Mouse (Mus musculus) neural tube, embryonic 11.5 days (tissue): ENCODE results near the gene Zfp933. TPM values are rescaled to one million over a fixed set of nuclear protein-coding genes. Genes with fewer than 3 reads are reported as not detected.

Source experiments
- ATAC-seq: fragments of 200-750 bp; cut with Nextera tagmentation; 2 replicates; pipeline ENCODE4 v1.8.0; 2017; ENCODE audit warnings: moderate number of reproducible peaks, mild to moderate bottlenecking, moderate TSS enrichment, moderate library complexity; ENCODE audit not compliant: insufficient read depth, low FRiP score, low TSS enrichment
- DNase-seq: peaks from one replicate; pipeline ENCODE4 v3.0.0-alpha.2; 2015; ENCODE audit warnings: low spot score
- H3K27ac ChIP-seq: fragments of 300-500 bp; sonication (generic); 2 replicates; pipeline ENCODE4 v1.5.1; 2014; ENCODE audit warnings: low read depth, mild to moderate bottlenecking, low read length
- H3K27me3 ChIP-seq: fragments of 300-500 bp; sonication (generic); 2 replicates; pipeline ENCODE4 v1.6.1; 2014; ENCODE audit warnings: mild to moderate bottlenecking, low read length, mixed read lengths; ENCODE audit not compliant: control insufficient read depth, insufficient read depth
- H3K36me3 ChIP-seq: fragments of 300-500 bp; sonication (generic); 2 replicates; pipeline ENCODE4 v1.6.1; 2014; ENCODE audit warnings: mild to moderate bottlenecking, low read length, moderate library complexity, mixed read lengths; ENCODE audit not compliant: control insufficient read depth, insufficient read depth
- H3K4me1 ChIP-seq: fragments of 300-500 bp; sonication (generic); 2 replicates; pipeline ENCODE4 v1.6.1; 2014; ENCODE audit warnings: low read length, mixed read lengths; ENCODE audit not compliant: control insufficient read depth, insufficient read depth
- H3K4me2 ChIP-seq: fragments of 300-500 bp; sonication (generic); 2 replicates; pipeline ENCODE4 v1.6.1; 2014; ENCODE audit warnings: low read depth, mild to moderate bottlenecking, moderate library complexity
- H3K4me3 ChIP-seq: fragments of 300-500 bp; sonication (generic); 2 replicates; pipeline ENCODE4 v1.5.1; 2014; ENCODE audit warnings: low read depth, low read length
- H3K9ac ChIP-seq: fragments of 300-500 bp; sonication (generic); 2 replicates; pipeline ENCODE4 v1.6.1; 2014; ENCODE audit warnings: mild to moderate bottlenecking, low read length
- H3K9me3 ChIP-seq: fragments of 300-500 bp; sonication (generic); 2 replicates; pipeline ENCODE4 v1.6.1; 2016; ENCODE audit warnings: low read length; ENCODE audit not compliant: control insufficient read depth
- WGBS: fragments of 180-500 bp; shearing (Covaris S2); extraction: QIAGEN DNeasy Blood & Tissue Kit; methylation state at CpG from one replicate; pipeline ENCODE4 v1.1.7; 2014; 5-methylcytosine and 5-hydroxymethylcytosine counted together
- polyA plus RNA-seq: library from polyadenylated mRNA; unstranded; fragments of >200 nt; fragmentation: Nextera tagmentation; extraction: Ambion mirVana; gene quantifications from 2 replicates; pipeline ENCODE4 v1.2.1, GENCODE M21; 2014

Gene Zfp933
- polyA plus RNA-seq, 1 experiment from 2014 or later, result 5.8 TPM

- Histone ChIP-seq H3K27ac (no peak overlapping the region), H3K9me3 (no peaks in the 10 kb centered on the region), H3K4me2 (no peak overlapping the region), H3K36me3 (peaks cover 43% of the 10 kb centered on the region), H3K4me3 (no peak overlapping the region), H3K27me3 (no peaks in the 10 kb centered on the region), H3K4me1 (no peaks in the 10 kb centered on the region), H3K9ac (no peak overlapping the region)
- ATAC-seq (no peak), DNase-seq (no peak)
- WGBS, result 96% methylated on average over 3 of the region's 3 CpGs
These were observed 36.0 kb upstream of the Zfp933 start for GRCm38 (mm10) chr4:147884138-147884537.

- ATAC-seq, result no peak
- DNase-seq, result no peak
- Histone ChIP-seq H3K4me1 (no peaks in the 10 kb centered on the region), H3K27me3 (no peaks in the 10 kb centered on the region), H3K4me3 (no peak overlapping the region), H3K27ac (no peak overlapping the region), H3K9ac (no peak overlapping the region), H3K4me2 (no peak overlapping the region), H3K9me3 (no peaks in the 10 kb centered on the region), H3K36me3 (peaks cover 45% of the 10 kb centered on the region)
- WGBS, result 80% methylated on average over 6 of the region's 6 CpGs
These were observed 34.9 kb upstream of the Zfp933 start for GRCm38 (mm10) chr4:147883041-147883440.

GRCm38 (mm10) chr4:147881792-147882191, 33.6 kb upstream of the Zfp933 start:
- Histone ChIP-seq H3K4me1 (no peaks in the 10 kb centered on the region), H3K27ac (no peak overlapping the region), H3K9ac (no peak overlapping the region), H3K4me2 (no peak overlapping the region), H3K36me3 (peaks cover 35% of the 10 kb centered on the region), H3K27me3 (no peaks in the 10 kb centered on the region), H3K4me3 (no peak overlapping the region), H3K9me3 (no peaks in the 10 kb centered on the region)
- ATAC-seq (no peak), DNase-seq (no peak)
- WGBS, result 92% methylated on average over 7 of the region's 7 CpGs

GRCm38 (mm10) chr4:147879865-147880264, 31.7 kb upstream of the Zfp933 start:
- no peak overlapping the region for H3K4me2 ChIP-seq
- no peaks in the 10 kb centered on the region for H3K27me3 ChIP-seq
- no peaks in the 10 kb centered on the region for H3K4me1 ChIP-seq
- ATAC-seq (no peak), DNase-seq (no peak)
- H3K36me3 ChIP-seq, result peaks cover 33% of the 10 kb centered on the region
- no peak overlapping the region for H3K27ac ChIP-seq
- no peak overlapping the region for H3K9ac ChIP-seq
- no peak overlapping the region for H3K4me3 ChIP-seq
- no peaks in the 10 kb centered on the region for H3K9me3 ChIP-seq
- WGBS, result 59% methylated on average over 5 of the region's 5 CpGs

- Histone ChIP-seq H3K9ac (no peak overlapping the region), H3K9me3 (no peaks in the 10 kb centered on the region), H3K4me2 (no peak overlapping the region), H3K4me1 (no peaks in the 10 kb centered on the region), H3K36me3 (peaks cover 33% of the 10 kb centered on the region), H3K27ac (no peak overlapping the region), H3K4me3 (no peak overlapping the region), H3K27me3 (no peaks in the 10 kb centered on the region)
- DNase-seq (no peak), ATAC-seq (no peak)
- WGBS, result 75% methylated on average over 2 of the region's 2 CpGs
These were observed 31.3 kb upstream of the Zfp933 start for GRCm38 (mm10) chr4:147879456-147879855.

- Histone ChIP-seq H3K4me3 (no peak overlapping the region), H3K36me3 (peaks cover 33% of the 10 kb centered on the region), H3K27ac (no peak overlapping the region), H3K9ac (no peak overlapping the region), H3K9me3 (no peaks in the 10 kb centered on the region), H3K4me1 (no peaks in the 10 kb centered on the region), H3K27me3 (no peaks in the 10 kb centered on the region), H3K4me2 (no peak overlapping the region)
- 92% methylated on average over 9 of the region's 9 CpGs for WGBS
- ATAC-seq (no peak), DNase-seq (no peak)
These were observed 30.4 kb upstream of the Zfp933 start for GRCm38 (mm10) chr4:147878537-147878936.

GRCm38 (mm10) chr4:147875852-147876575, 27.8 kb upstream of the Zfp933 start:
- 99% methylated on average over 4 of the region's 4 CpGs for WGBS
- H3K27me3 ChIP-seq, result no peaks in the 10 kb centered on the region
- H3K4me1 ChIP-seq, result no peaks in the 10 kb centered on the region
- ATAC-seq (no peak), DNase-seq (no peak)
- no peak overlapping the region for H3K27ac ChIP-seq
- no peak overlapping the region for H3K4me3 ChIP-seq
- no peak overlapping the region for H3K4me2 ChIP-seq
- H3K9me3 ChIP-seq, result no peaks in the 10 kb centered on the region
- H3K9ac ChIP-seq, result no peak overlapping the region
- peaks cover 20% of the 10 kb centered on the region for H3K36me3 ChIP-seq

GRCm38 (mm10) chr4:147869238-147869637, 21.1 kb upstream of the Zfp933 start:
- H3K36me3 ChIP-seq, result peaks cover 7% of the 10 kb centered on the region
- H3K4me3 ChIP-seq, result peak overlapping the region; percentile 92
- H3K27ac ChIP-seq, result no peak overlapping the region
- no peaks in the 10 kb centered on the region for H3K27me3 ChIP-seq
- 16% methylated on average over 5 of the region's 5 CpGs for WGBS
- no peak for DNase-seq
- ATAC-seq, result no peak
- peaks cover 14% of the 10 kb centered on the region for H3K4me1 ChIP-seq
- no peaks in the 10 kb centered on the region for H3K9me3 ChIP-seq
- peak overlapping the region; percentile 81 for H3K4me2 ChIP-seq
- peak overlapping the region; percentile 70 for H3K9ac ChIP-seq

- H3K9ac ChIP-seq, result peak within 1 kb of the TSS; percentile 70
- H3K27ac ChIP-seq, result peak within 1 kb of the TSS; percentile 62; the same call in 1 of the 2 replicates
- peaks cover 14% of the 10 kb centered on the region for H3K4me1 ChIP-seq
- peak within 1 kb of the TSS; percentile 81 for H3K4me2 ChIP-seq
- no peaks in the 10 kb centered on the region for H3K9me3 ChIP-seq
- ATAC-seq (peak; percentile 99), DNase-seq (peak; percentile 96)
- peak within 1 kb of the TSS; percentile 92 for H3K4me3 ChIP-seq
- peaks cover 5% of the 10 kb centered on the region for H3K36me3 ChIP-seq
- H3K27me3 ChIP-seq, result no peaks in the 10 kb centered on the region
- under 1% methylated on average over 30 of the region's 30 CpGs for WGBS
These were observed 20.4 kb upstream of the Zfp933 start, which contains the start of the genes Miip and Fv1 for GRCm38 (mm10) chr4:147868450-147869031. Gene Miip, minus strand, starts transcription at chr4:147868816. Gene Fv1, plus strand, starts transcription at chr4:147868979.
